Mouse (Mus musculus) heart, embryonic 14.5 days (tissue): ENCODE measurements at regions not wholly inside any gene's neighbourhood (a gene's known extent, or its start where the extent isn't known, plus 50 kb on each side); places are given as distances from the start of the nearest gene placed in this dataset.

Experiments used
- ATAC-seq: fragments of 200-750 bp; cut with Nextera tagmentation; 2 replicates; pipeline ENCODE4 v1.8.0; 2017; ENCODE audit warnings: low read depth, moderate TSS enrichment; ENCODE audit not compliant: insufficient number of reproducible peaks, insufficient read depth, low FRiP score
- H3K27ac ChIP-seq, 2 experiments: fragments of 200-500 bp in 1 of 2; fragments of 300-500 bp in 1 of 2; sonication (generic) in 1 of 2; replicated peaks in 1 of 2; 2 replicates each; pipeline ENCODE4 v1.5.1; 2012 to 2014; ENCODE audit warnings: low read depth in 2 of 2, low read length in 2 of 2, control low read depth in 1 of 2, mild to moderate bottlenecking in 1 of 2, mixed read lengths in 1 of 2; ENCODE audit not compliant: control insufficient read depth in 1 of 2, insufficient read depth in 1 of 2
- H3K27me3 ChIP-seq: fragments of 300-500 bp; sonication (generic); 2 replicates; pipeline ENCODE4 v1.6.1; 2014; ENCODE audit warnings: mild to moderate bottlenecking, low read length, control low read depth; ENCODE audit not compliant: control insufficient read depth, insufficient read depth
- H3K36me3 ChIP-seq: fragments of 300-500 bp; sonication (generic); 2 replicates; pipeline ENCODE4 v1.6.1; 2014; ENCODE audit warnings: mild to moderate bottlenecking, control low read depth, low read length, mixed read lengths; ENCODE audit not compliant: control insufficient read depth, insufficient read depth
- H3K4me1 ChIP-seq, 2 experiments: fragments of 200-500 bp in 1 of 2; fragments of 300-500 bp in 1 of 2; sonication (generic) in 1 of 2; 2 replicates each; pipeline ENCODE4 v1.6.1; 2012 to 2014; ENCODE audit warnings: low read length in 2 of 2, control low read depth in 1 of 2, mixed read lengths in 1 of 2; ENCODE audit not compliant: control insufficient read depth in 2 of 2, insufficient read depth in 2 of 2
- H3K4me2 ChIP-seq: fragments of 300-500 bp; sonication (generic); 2 replicates; pipeline ENCODE4 v1.6.1; 2014; ENCODE audit warnings: mild to moderate bottlenecking, low read length
- H3K4me3 ChIP-seq, 2 experiments: fragments of 200-500 bp in 1 of 2; fragments of 300-500 bp in 1 of 2; sonication (generic) in 1 of 2; 2 replicates each; pipeline ENCODE4 v1.5.1; 2012 to 2014; ENCODE audit warnings: low read length in 2 of 2, mild to moderate bottlenecking in 2 of 2, control low read depth in 1 of 2, low read depth in 1 of 2, moderate library complexity in 1 of 2; ENCODE audit not compliant: control insufficient read depth in 1 of 2, insufficient read depth in 1 of 2
- H3K9ac ChIP-seq: fragments of 300-500 bp; sonication (generic); 2 replicates; pipeline ENCODE4 v1.6.1; 2014; ENCODE audit warnings: mild to moderate bottlenecking, low read length
- H3K9me3 ChIP-seq: fragments of 300-500 bp; sonication (generic); 2 replicates; pipeline ENCODE4 v1.6.1; 2016; ENCODE audit warnings: low read length, control low read depth; ENCODE audit not compliant: control insufficient read depth
- WGBS: fragments of 180-500 bp; shearing (Covaris S2); extraction: QIAGEN DNeasy Blood & Tissue Kit; methylation state at CpG from one replicate; pipeline ENCODE4 v1.1.7; 2014; 5-methylcytosine and 5-hydroxymethylcytosine counted together

- Histone ChIP-seq H3K27ac (no peak overlapping the region), H3K4me1 (no peaks in the 10 kb centered on the region), H3K4me2 (no peak overlapping the region), H3K9me3 (no peaks in the 10 kb centered on the region), H3K9ac (no peak overlapping the region), H3K4me3 (no peak overlapping the region), H3K27me3 (no peaks in the 10 kb centered on the region), H3K36me3 (no peaks in the 10 kb centered on the region)
- WGBS = 50% methylated on average over 4 of the region's 4 CpGs
- no peak for ATAC-seq
Observed at GRCm38 (mm10) chr6:93422253-93422652, 479.0 kb upstream of the Adamts9 start.

GRCm38 (mm10) chr6:93417625-93418024 lies 474.3 kb upstream of the Adamts9 start:
- ATAC-seq = no peak
- peaks cover 2 to 3% of the 10 kb centered on the region in 2 experiments; a peak in 2 of 4 replicates for H3K4me1 ChIP-seq
- WGBS = 91% methylated on average over 6 of the region's 6 CpGs
- H3K36me3 ChIP-seq = no peaks in the 10 kb centered on the region
- no peaks in the 10 kb centered on the region for H3K27me3 ChIP-seq
- no peak overlapping the region for H3K4me2 ChIP-seq
- no peaks in the 10 kb centered on the region for H3K9me3 ChIP-seq
- no peak overlapping the region for H3K9ac ChIP-seq
- no peak overlapping the region for H3K4me3 ChIP-seq
- no peak overlapping the region for H3K27ac ChIP-seq

GRCm38 (mm10) chr6:93416006-93416405 lies 472.7 kb upstream of the Adamts9 start:
- 23% methylated on average over 1 of the region's 1 CpGs for WGBS
- Histone ChIP-seq H3K27me3 (no peaks in the 10 kb centered on the region), H3K4me2 (no peak overlapping the region), H3K9me3 (no peaks in the 10 kb centered on the region), H3K27ac (no peak overlapping the region), H3K9ac (no peak overlapping the region), H3K36me3 (no peaks in the 10 kb centered on the region), H3K4me1 (peaks cover 2 to 3% of the 10 kb centered on the region in 2 experiments; a peak in 2 of 4 replicates), H3K4me3 (no peak overlapping the region)
- no peak for ATAC-seq

GRCm38 (mm10) chr6:93411077-93411452 lies 467.8 kb upstream of the Adamts9 start:
- no peaks in the 10 kb centered on the region for H3K27me3 ChIP-seq
- H3K4me3 ChIP-seq = no peak overlapping the region
- 79% methylated on average over 3 of the region's 3 CpGs for WGBS
- H3K9me3 ChIP-seq = no peaks in the 10 kb centered on the region
- H3K36me3 ChIP-seq = no peaks in the 10 kb centered on the region
- no peak overlapping the region for H3K4me2 ChIP-seq
- no peak for ATAC-seq
- peaks cover 2 to 3% of the 10 kb centered on the region in 2 experiments; a peak in 2 of 4 replicates for H3K4me1 ChIP-seq
- no peak overlapping the region for H3K9ac ChIP-seq
- H3K27ac ChIP-seq = no peak overlapping the region

GRCm38 (mm10) chr6:93410416-93411076 lies 467.3 kb upstream of the Adamts9 start:
- no peak overlapping the region for H3K4me3 ChIP-seq
- no peaks in the 10 kb centered on the region for H3K27me3 ChIP-seq
- no peak for ATAC-seq
- no peak overlapping the region for H3K4me2 ChIP-seq
- no peaks in the 10 kb centered on the region for H3K9me3 ChIP-seq
- H3K27ac ChIP-seq = no peak overlapping the region
- H3K36me3 ChIP-seq = no peaks in the 10 kb centered on the region
- WGBS = 53% methylated on average over 5 of the region's 5 CpGs
- no peaks in the 10 kb centered on the region for H3K4me1 ChIP-seq
- H3K9ac ChIP-seq = no peak overlapping the region

GRCm38 (mm10) chr6:93398551-93398950 lies 455.3 kb upstream of the Adamts9 start:
- Histone ChIP-seq H3K9ac (no peak overlapping the region), H3K4me3 (no peak overlapping the region), H3K27ac (no peak overlapping the region), H3K4me1 (peaks cover 2 to 8% of the 10 kb centered on the region in 2 experiments), H3K4me2 (no peak overlapping the region), H3K27me3 (no peaks in the 10 kb centered on the region), H3K9me3 (no peaks in the 10 kb centered on the region), H3K36me3 (no peaks in the 10 kb centered on the region)
- ATAC-seq = no peak
- 62% methylated on average over 2 of the region's 2 CpGs for WGBS

GRCm38 (mm10) chr6:93397074-93397473 lies 453.8 kb upstream of the Adamts9 start:
- no peak for ATAC-seq
- Histone ChIP-seq H3K9ac (no peak overlapping the region), H3K4me2 (no peak overlapping the region), H3K36me3 (no peaks in the 10 kb centered on the region), H3K27me3 (no peaks in the 10 kb centered on the region), H3K4me1 (peaks cover 2 to 8% of the 10 kb centered on the region in 2 experiments), H3K4me3 (no peak overlapping the region), H3K27ac (no peak overlapping the region), H3K9me3 (no peaks in the 10 kb centered on the region)
- 53% methylated on average over 5 of the region's 5 CpGs for WGBS

GRCm38 (mm10) chr6:93395952-93396351 lies 452.7 kb upstream of the Adamts9 start:
- ATAC-seq = no peak

More at GRCm38 (mm10) chr6:93395952-93396351, 452.7 kb upstream of the Adamts9 start:
- Histone ChIP-seq H3K9ac (no peak overlapping the region), H3K4me2 (no peak overlapping the region), H3K4me1 (peaks cover 2 to 8% of the 10 kb centered on the region in 2 experiments), H3K27me3 (no peaks in the 10 kb centered on the region), H3K36me3 (no peaks in the 10 kb centered on the region), H3K9me3 (no peaks in the 10 kb centered on the region), H3K4me3 (no peak overlapping the region), H3K27ac (no peak overlapping the region)
- WGBS = 79% methylated on average over 7 of the region's 7 CpGs
